Mouse (Mus musculus): ENCODE data around the gene Ndufs7.

The Ndufs7 gene

DNA sequence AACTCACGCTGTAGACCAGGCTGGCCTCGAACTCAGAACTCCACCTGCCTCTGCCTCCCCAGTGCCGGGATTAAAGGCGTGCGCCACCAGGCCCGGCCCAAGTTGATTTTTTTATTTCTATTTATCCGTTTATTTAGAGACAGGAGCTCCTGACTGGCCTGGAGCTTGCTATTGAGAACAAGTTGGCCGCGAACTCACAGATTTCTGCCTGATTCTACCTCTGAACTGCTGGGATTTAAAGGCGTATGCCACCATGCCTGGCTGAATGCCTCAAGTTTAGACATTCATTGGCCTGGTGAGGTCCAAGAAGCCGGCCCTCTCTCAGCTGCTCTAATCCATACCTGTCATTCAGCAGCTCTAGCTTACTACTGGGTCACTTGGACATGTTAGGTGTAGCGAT, 13.2 kb downstream of the Ndufs7 start:
- no peak for DNase-seq (ENCODE audit: low read depth in 1 of 2, low spot score in 2 of 2)

DNA sequence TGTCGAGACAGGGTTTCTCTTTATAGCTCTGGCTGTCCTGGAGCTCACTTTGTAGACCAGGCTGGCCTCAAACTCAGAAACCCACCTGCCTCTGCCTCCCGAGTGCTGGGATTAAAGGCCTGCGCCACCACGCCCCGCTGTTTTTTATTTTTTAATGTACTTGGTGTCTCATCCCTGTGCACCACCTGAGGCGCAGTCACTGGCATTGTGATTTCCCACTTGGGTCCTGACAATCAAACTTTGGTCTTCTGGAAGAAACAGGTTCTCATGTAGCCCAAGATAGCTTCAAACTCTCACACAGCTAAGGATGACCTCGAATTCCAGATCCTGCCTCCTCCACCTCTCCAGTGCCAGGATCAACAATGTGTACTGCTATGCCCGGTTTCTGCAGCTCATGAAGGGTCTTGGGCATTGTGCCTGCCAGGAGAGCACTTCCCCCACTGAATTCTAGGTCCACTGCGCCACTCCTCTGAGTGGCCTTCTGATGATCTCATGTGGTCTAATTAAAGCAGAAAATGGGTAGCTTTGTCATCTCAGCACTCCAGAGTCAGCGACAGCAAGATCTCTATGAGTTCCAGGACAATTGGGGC, 13.9 kb downstream of the Ndufs7 start:
- no peak for DNase-seq (ENCODE audit: low read depth in 1 of 2, low spot score in 2 of 2)

DNA sequence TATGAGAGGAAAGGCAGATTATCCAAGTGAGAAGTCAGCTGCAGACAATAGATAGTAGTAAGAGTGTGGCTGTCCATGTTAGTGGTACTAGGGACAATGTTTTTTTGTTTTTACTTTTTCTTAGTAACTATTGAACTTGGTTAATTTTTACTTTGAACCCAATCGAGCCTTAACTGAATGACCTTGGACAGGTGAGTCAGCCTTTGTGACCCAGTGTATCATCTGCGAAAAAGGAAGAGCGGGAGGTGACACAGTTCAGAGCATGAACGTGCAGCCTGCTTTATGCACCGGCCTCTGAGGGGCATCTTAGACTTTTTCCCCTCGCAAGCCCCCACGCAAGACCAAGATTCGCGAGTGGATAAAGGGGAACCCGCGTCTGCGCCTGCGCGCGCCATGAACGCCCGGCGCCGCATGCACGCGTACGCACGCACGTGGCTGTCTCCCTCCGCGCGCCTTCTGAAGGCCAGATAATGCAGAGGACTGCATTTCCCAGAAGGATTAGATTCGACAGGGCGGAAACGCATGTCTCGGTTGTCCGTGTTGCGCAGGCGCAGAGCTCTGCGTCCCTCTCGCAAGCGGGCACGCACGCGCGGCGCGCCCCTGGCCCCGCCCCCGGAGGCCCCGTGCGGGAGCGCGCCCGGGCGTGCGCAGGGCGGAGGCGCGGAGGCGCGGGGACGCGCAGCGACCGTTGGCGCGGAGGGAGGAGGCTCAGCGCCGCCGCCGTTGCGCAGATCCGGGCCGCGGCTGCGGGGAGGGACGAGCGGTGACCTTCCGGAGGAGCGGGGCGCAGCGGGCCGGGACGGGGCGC, 15.6 kb downstream of the Ndufs7 start:
- peak; percentile 95 to 96 for DNase-seq (ENCODE audit: low read depth in 1 of 2, low spot score in 2 of 2)

DNA sequence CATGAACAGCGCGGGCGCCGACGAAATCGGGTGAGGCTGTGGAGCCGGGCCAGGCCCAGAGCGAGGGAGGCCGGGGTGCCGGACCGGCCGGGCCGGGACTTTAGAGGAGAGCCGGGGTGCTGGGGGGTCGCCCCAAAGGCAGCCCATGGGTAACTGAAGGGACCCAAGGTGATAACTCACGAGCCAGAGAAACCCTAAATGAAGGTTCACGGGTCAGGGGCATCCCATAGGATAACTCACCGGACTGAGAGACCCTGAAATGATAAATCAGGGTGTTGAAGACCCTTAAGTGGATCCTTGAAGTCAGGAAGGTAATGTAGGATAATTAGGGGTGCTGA, 16.2 kb downstream of the Ndufs7 start:
- no peak for DNase-seq (ENCODE audit: low read depth in 1 of 2, low spot score in 2 of 2)

DNA sequence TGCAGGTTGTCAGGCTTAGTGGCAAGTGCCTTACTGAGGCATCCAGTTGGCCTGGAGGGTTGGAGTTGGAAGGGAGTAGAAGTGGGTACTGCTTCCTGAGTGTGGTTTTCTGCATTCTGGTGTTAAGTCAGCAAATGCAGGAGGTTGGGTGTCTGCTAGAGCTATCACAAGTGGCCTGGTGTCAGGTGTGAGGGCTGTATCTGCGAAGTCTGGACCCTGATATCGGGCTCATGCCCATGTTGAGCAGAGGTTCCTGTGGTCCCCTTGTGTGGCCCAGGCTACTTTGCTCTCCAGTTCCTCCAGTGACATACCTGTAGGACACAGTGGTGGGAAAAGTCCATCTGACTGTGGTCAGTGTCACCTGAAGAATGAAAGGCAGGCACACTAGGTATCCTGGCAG, 21.2 kb downstream of the Ndufs7 start:
- no peak for DNase-seq (ENCODE audit: low read depth in 1 of 2, low spot score in 2 of 2)

DNA sequence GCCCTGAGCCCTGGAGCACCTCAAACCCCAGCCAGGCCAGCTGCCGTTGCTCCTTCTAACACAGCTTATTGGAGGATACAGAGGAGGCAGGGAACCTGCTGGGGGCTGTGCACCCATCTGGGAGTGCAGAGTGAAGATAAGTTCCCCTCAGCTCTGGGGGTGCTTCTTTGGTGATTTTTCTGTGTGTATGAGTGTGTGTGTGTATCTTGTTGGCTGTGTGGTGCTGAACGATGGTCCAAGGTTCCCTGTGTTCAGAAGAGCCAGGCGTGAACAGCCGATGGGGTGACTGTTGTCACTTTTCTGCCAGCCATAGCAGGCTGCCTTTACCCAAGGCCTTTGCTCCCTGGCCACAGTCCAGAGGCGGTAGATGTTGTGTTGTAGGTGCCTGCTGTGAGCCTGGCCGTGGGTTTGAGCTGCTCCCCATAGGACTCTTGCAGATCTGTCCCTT, 21.8 kb downstream of the Ndufs7 start:
- no peak for DNase-seq (ENCODE audit: low read depth in 1 of 2, low spot score in 2 of 2)

DNA sequence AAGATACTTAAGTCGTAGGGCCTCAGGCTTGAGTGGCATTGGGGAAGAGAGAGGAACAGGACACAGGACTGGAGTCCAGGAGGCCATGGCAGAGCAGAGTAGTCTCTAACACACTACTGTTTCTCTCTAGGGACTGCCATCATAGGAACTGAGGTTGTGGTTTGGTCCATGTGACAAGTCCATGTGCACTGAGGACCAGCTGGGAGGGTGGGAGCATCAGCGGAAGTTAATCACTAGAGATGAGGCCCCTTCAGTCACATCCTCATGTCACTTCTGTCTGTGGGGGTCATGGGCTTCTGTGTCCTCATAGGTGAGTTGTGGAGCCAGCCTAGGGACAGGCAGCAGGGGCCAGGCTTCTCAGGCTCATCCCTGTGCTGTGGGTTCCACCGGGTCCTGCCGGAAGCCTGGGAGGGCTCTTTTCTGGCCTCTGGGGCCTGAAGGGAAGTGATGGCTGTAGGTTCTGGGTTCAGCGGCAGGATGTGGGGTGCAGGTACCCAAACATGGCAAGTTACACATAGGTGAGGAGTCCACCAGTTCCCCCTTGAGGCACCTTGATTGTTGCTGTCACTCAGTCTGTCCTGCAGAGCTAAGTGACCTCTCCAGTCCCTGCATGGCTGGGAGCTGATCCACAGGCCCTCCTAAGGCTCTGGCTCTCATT, 22.4 kb downstream of the Ndufs7 start:
- no peak for DNase-seq (ENCODE audit: low read depth in 1 of 2, low spot score in 2 of 2)

DNA sequence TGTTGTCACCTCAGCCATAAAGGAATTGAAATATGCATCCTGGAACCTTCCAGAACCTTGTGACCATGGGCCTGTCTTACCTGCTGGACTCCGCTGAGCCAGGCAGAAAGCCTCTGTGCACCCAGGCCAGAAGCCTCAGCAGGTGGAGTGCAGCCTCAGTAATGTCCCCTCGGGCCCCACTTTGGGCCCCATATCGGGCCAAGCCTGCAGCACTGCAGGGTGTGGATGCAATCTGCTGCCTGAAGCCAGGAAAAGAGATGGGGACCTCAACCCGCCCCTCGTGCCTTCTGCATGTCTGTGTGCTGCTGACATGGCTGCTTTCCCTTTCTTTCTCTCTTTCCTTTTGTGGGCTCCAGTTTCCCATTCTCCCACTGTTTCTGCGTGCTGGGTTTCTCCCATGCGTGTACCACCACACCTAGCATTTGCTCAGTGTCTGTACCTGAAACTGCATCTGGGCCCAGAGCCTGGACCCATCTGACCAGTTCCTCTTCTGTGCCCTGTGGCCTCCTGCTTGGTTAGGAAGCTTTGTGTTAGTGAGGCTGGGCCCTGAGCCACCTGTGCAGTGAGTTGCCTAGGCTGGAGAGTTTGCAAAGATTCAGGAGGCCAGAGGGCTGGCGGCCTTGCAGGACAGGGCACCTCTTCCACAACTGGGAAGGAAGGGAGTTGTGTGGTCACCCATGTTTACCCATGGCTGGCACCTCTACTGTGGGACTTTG, 23.1 kb downstream of the Ndufs7 start:
- DNase-seq (ENCODE audit: low read depth in 1 of 2, low spot score in 2 of 2), result no peak

DNA sequence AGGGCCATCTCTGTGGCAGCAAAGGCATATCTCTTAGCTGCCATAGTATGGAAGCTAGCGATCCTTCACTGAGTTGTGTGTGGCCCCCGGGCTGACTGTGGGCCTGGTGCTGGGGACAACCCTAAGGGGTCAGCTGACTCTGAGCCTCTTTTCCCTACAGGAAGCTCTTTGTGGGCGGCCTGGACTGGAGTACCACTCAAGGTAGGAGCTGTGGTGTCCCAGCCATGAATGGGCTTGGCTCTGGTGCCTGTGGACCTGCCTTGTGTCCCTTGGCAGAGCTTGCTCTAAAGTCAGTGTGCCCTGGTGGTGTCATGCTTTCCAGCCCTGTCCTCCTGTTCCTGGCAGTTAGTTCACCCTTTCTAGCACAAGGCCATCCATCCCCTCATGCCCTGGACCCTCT, 24.9 kb downstream of the Ndufs7 start:
- no peak for DNase-seq (ENCODE audit: low read depth in 1 of 2, low spot score in 2 of 2)

DNA sequence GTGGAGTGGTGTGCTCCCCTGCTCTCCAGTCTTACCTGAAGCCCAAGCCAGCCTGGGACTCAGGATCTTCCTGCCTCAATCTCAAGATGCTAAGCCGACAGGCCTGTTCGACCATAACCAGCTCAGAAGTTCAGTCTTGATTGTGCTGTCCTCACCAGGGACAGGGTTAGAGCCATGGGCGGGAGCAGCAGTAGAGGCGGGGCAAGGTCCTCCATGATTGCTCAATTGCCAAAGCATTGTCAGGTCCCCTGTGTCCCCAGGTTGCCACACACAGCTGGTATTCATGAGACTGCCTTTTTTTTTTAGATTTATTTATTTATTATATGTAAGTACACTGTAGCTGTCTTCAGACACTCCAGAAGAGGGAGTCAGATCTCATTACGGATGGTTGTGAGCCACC, 27.3 kb downstream of the Ndufs7 start:
- no peak for DNase-seq (ENCODE audit: low read depth in 1 of 2, low spot score in 2 of 2)

DNA sequence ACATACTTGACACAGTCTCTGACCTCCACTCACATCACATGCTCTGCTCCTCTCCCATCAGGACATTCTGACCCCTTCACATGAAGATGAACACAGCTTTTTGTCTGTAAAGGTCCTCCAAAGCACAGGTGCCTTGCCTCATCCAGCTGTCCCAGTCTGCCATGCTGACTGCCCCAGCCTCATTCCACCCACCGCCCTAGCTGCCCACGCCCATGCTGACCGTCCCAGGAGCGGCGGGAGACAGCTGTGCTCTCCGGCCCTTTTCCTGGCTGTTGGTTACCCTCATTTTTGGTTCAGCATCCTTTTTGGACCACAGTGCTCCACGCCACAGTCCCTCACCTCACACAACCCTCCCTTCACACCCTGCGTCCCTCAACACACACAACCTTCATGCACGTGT, 29.5 kb downstream of the Ndufs7 start:
- DNase-seq (ENCODE audit: low read depth in 1 of 2, low spot score in 2 of 2), result no peak

DNA sequence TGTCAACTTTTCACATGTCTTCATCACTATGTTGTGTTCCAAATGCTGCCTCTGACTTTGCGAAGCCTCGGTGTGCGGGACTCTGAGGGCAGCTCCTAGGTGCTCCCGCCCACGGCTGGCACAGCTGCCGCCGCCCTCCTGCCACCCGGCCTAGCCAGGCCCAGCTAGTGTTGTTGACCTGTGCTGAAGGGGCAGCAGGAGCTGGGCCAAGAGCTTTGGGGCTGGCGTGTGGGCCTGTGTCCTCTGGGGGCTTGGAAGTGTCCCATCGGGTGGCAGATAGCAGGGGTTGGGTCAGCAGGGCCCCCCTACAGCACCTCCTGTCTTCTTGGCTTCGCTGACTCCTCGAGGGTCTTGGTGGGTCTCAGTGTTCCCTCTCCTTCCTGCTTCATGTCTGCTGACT, 30.4 kb downstream of the Ndufs7 start:
- no peak for DNase-seq (ENCODE audit: low read depth in 1 of 2, low spot score in 2 of 2)

DNA sequence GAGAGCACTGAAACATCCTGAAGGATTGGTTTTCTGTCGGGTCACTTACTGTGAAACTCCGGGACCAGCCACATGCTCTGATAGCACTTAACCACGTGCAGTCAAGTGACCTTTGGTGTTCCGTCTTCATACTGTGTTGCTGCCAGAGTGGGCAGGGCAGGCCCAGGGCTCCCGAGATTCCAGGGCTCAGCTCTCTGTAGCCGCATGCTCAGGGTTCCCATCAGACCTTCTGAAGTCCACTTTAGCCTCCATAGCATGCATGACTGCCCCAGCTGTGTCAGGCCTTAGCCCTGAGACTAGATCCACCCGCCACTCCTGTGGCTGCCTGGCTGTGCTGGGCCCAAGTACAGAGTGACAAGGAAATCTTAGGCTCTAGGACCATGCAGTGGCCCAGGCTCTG, 32.4 kb downstream of the Ndufs7 start:
- no peak for DNase-seq (ENCODE audit: low read depth in 1 of 2, low spot score in 2 of 2)

DNA sequence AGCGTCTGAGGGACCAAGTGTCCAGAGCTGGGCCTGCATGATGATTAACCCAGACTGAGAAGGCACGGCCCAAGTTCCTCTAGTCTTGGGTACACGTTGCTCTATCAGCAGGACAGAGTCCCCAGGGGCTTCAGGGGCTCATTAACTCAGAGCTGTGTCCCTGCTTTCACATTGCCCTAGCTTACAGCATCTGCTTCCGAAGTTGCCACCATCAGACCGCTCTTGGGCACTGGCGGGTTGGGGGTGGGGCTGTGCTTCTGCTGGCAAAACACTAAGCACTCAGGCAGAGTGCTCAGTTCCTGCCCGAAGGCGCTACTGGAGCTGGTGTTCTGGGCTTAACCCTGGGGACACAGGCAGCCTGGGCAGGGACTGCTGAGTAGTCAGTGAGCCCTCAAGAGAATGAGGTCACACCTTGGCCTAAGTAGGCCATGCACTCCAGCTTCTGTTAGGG, 33.0 kb downstream of the Ndufs7 start:
- no peak for DNase-seq (ENCODE audit: low read depth in 1 of 2, low spot score in 2 of 2)

DNA sequence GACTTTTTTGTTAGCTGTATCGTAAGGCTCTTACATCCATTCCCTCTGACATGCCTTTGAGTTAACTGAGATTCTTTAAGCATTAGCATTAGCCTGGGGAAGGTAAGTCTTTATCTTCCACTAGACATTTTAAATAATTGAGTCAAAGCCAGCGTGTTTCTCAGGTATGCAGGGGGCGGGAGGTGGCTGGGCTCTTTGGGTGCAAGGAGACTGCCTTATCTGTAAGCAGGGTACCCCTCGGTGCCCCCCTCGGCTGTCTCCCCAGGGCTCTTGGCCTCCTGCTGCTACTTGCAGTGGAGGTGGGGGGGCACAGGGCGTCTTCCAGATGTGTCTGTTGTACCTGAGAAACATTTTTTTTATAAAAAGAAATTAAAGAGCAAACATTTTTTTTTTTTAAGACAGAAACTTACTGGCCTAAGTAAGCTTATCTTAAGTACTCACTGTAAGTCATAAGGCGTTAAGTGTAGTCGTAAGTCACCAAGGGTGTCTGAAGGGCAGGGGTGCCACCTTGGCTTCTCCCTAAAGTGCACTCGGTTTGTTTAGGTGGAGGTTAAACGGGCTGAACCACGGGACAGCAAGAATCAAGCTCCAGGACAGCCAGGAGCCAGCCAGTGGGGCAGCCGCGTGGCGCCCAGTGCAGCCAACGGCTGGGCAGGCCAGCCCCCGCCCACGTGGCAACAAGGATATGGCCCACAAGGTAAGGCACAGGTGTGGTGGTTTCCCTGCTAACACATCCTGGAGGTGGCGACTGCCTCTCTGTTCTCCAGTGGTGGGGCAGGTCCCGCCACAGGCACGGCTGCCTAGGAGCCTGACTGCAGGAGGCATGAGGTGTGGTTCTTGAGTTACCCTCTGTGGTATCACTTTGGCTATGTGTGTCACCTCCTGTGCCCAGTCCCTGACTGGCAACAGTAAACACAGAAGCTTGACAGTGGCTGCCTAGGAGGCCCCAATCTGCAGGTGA, 33.8 kb downstream of the Ndufs7 start:
- DNase-seq (ENCODE audit: low read depth in 1 of 2, low spot score in 2 of 2), result no peak

DNA sequence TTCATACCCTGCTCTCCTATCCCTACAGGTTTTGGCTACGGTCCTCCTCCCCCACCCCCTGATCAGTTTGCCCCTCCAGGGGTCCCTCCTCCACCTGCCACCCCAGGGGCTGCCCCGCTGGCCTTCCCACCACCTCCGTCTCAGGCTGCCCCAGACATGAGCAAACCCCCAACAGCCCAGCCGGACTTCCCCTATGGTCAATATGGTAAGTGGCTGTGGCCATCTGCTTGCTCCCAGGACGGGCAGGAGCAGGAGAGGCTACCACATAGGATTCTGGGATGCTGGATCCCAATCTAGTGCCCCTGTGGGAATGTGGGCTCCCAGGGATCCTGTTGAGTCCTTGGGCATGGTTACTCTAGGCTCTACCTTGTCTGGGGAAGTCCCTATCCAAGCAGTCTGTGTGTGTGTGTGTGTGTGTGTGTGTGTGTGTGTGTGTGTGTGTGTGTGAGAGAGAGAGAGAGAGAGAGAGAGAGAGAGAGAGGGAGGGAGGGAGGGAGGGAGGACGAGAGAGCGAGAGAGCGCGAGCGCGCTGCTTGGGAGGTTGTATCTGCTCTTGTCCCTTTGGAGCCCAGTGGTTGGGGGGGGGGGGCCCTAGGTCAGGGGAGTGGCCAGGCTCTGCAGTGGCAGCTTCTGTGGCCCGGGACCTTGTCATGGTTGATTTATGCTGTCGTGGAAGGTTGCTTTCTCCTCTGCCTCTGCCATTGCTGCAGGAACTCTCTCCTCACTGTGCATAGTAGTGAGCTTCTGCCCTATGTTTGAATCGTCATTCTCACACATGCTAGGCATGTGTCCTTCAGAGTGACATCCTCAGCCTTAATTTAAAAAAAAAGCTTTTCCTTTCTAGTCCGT, 36.5 kb downstream of the Ndufs7 start:
- DNase-seq (ENCODE audit: low read depth in 1 of 2, low spot score in 2 of 2), result no peak

DNA sequence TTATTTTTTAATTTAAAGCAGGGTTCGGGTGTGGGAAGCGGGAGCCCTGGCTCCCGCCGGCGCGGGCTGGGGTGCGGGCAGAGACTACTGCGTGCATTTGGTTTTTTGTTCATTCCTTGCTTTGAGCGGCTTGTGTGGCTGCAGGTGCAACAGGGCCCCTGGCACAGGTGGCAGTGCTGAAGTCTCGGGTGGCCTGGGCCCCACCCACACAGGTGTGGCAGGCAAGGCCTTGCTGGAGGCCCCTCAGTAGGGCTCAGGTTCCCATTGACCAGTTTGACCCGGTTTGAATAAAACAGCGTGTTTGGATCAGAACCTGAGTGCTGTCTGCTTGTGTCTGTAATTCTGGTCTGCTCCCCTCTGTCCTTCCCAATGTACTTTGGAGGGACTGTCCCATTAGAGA, 39.2 kb downstream of the Ndufs7 start:
- no peak for DNase-seq (ENCODE audit: low read depth in 1 of 2, low spot score in 2 of 2)

DNA sequence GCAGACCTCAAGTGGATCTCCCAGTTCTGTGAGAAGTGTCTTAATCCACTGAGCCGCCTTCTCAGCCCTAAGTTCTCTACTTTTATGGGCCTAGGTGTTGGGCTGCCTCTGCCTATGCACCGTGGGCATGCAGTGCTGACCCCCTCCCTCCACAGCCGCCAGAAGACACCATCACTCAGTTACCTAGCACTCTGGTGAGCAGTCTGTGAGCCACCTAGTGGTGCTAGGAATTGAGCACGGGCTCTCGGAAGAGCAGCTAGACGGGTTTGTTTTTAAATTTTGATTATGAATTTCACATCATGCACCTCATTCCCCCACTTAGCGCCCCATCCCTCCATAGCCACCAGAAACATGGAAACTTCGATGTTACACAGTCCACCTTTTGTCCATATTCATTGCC, 39.7 kb downstream of the Ndufs7 start:
- no peak for DNase-seq (ENCODE audit: low read depth in 1 of 2, low spot score in 2 of 2)

DNA sequence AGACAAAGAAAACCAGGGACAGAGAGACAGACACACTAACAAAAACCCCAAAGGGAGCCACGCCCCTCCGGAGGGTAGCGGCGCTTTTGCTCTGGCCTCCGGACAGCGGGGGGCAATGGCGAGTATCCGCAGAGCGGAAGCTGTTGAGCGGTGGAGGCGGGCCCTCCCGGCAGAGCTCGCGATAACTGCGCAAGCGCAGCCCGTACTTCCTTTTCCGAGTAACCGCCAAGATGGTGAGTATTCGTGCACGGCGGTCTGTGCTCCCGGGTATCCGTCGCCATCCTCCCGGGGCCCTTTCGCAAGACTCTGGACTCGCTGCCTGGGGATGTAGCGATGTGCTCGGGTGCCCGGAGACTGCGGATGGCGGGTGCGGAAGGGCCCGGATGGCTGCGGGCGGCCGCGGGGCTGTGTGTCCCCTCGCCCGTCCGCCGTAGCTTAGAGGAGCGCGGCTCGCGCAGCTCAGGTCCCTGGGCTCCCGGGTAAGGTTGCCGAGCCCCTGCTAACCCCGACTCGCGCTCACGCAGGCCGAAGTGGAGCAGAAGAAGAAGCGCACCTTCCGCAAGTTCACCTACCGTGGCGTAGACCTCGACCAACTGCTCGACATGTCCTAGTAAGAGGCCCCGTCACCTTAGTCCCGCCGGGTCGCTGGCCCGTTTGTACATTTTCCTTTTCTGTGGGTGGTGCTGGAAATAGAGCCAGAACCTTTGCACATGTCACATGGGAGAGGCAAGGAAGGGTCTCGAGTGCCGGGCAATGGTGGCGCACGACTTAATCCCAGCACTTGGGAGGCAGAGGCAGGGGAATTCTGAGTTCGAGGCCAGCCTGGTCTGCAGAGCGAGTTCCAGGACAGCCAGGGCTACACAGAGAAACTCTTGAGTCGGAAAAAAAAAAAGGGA, 43.6 kb downstream of the Ndufs7 start, which contains the start of gene Rps15:
Gene Rps15, plus strand, starts transcription at position 203 of the 896 bp plus-strand sequence.
- DNase-seq (ENCODE audit: low read depth in 1 of 2, low spot score in 2 of 2), result peak; percentile 82 to 92

Data from monocyte, adult 2 months (primary cell).